Mouse (Mus musculus) frontal cortex, postnatal 25 days (tissue): Measurements from ENCODE around the gene Gm11492.

Experiments
- DNase-seq, 2 experiments: peaks; one replicate each; pipeline ENCODE4 v3.0.0; 2022; ENCODE audit warnings: low spot score in 2 of 2

The Gm11492 gene

GRCm38 (mm10) chr11:87578963-87579601 is 12.6 kb downstream of the Gm11492 start:
- no peak for DNase-seq

GRCm38 (mm10) chr11:87579713-87580112 is 13.3 kb downstream of the Gm11492 start:
- no peak for DNase-seq

- no peak for DNase-seq
Measured at GRCm38 (mm10) chr11:87580543-87581085, 14.2 kb downstream of the Gm11492 start.

GRCm38 (mm10) chr11:87581161-87581865 is 14.9 kb downstream of the Gm11492 start:
- DNase-seq, result no peak

- no peak for DNase-seq
Measured at GRCm38 (mm10) chr11:87581933-87582710, 15.7 kb downstream of the Gm11492 start.

GRCm38 (mm10) chr11:87583291-87584034 is 17.0 kb downstream of the Gm11492 start:
- DNase-seq, result no peak

GRCm38 (mm10) chr11:87584711-87585505 is 18.5 kb downstream of the Gm11492 start:
- no peak for DNase-seq

- no peak for DNase-seq
Measured at GRCm38 (mm10) chr11:87587211-87587874, 20.9 kb downstream of the Gm11492 start.

- no peak for DNase-seq
Measured at GRCm38 (mm10) chr11:87589605-87590004, 23.2 kb downstream of the Gm11492 start.

GRCm38 (mm10) chr11:87590841-87591525 is 24.5 kb downstream of the Gm11492 start:
- peak in 1 of 2 experiments; percentile 34 for DNase-seq

- peak; percentile 97 to 100 for DNase-seq
Measured at GRCm38 (mm10) chr11:87591526-87592353, 25.3 kb downstream of the Gm11492 start, which contains the start of gene Mtmr4. Mtmr4 (plus strand) TSS chr11:87592162.

- DNase-seq, result no peak
Measured at GRCm38 (mm10) chr11:87592354-87592695, 25.9 kb downstream of the Gm11492 start.

- no peak for DNase-seq
Measured at GRCm38 (mm10) chr11:87592713-87593598, 26.5 kb downstream of the Gm11492 start.

GRCm38 (mm10) chr11:87595327-87595841 is 28.9 kb downstream of the Gm11492 start:
- peak; percentile 57 to 68 for DNase-seq

- peak in 1 of 2 experiments; percentile 6 for DNase-seq
Measured at GRCm38 (mm10) chr11:87595976-87596375, 29.5 kb downstream of the Gm11492 start.

- DNase-seq, result no peak
Measured at GRCm38 (mm10) chr11:87596492-87596891, 30.0 kb downstream of the Gm11492 start.

GRCm38 (mm10) chr11:87597061-87597460 is 30.6 kb downstream of the Gm11492 start:
- DNase-seq, result no peak
